Mouse (Mus musculus) stomach, embryonic 14.5 days (tissue): ENCODE measurements around the gene Nxpe3. TPM values are rescaled to one million over a fixed set of nuclear protein-coding genes. Genes with fewer than 3 reads are reported as not detected.

Experiments used
- ATAC-seq: fragments of 200-750 bp; cut with Nextera tagmentation; 2 replicates; pipeline ENCODE4 v1.8.0; 2017; ENCODE audit warnings: low read depth, moderate TSS enrichment; ENCODE audit not compliant: insufficient number of reproducible peaks, insufficient read depth, low FRiP score
- H3K27ac ChIP-seq: fragments of 300-500 bp; sonication (generic); 2 replicates; pipeline ENCODE4 v1.5.1; 2014; ENCODE audit warnings: mild to moderate bottlenecking, low read length, moderate library complexity, mixed read lengths
- H3K27me3 ChIP-seq: fragments of 300-500 bp; sonication (generic); 2 replicates; pipeline ENCODE4 v1.6.1; 2014; ENCODE audit warnings: low read length, control low read depth, mixed read lengths; ENCODE audit not compliant: control insufficient read depth, insufficient read depth
- H3K36me3 ChIP-seq: fragments of 300-500 bp; sonication (generic); 2 replicates; pipeline ENCODE4 v1.6.1; 2014; ENCODE audit warnings: mild to moderate bottlenecking, control low read depth, low read length, moderate library complexity, mixed read lengths; ENCODE audit not compliant: control insufficient read depth, insufficient read depth
- H3K4me1 ChIP-seq: fragments of 300-500 bp; sonication (generic); 2 replicates; pipeline ENCODE4 v1.6.1; 2014; ENCODE audit warnings: low read length, control low read depth, mixed read lengths; ENCODE audit not compliant: control insufficient read depth, insufficient read depth
- H3K4me2 ChIP-seq: fragments of 300-500 bp; sonication (generic); replicated peaks from 2 replicates; pipeline ENCODE4 v1.6.1; 2014; ENCODE audit warnings: low read depth, low read length, control low read depth
- H3K4me3 ChIP-seq: fragments of 300-500 bp; sonication (generic); 2 replicates; pipeline ENCODE4 v1.5.1; 2014; ENCODE audit warnings: low read depth, low read length, control low read depth
- H3K9ac ChIP-seq: fragments of 300-500 bp; sonication (generic); replicated peaks from 2 replicates; pipeline ENCODE4 v1.6.1; 2014; ENCODE audit warnings: low read depth, mild to moderate bottlenecking, control low read depth, low read length, moderate library complexity, mixed read lengths
- H3K9me3 ChIP-seq: fragments of 300-500 bp; sonication (generic); 2 replicates; pipeline ENCODE4 v1.6.1; 2016; ENCODE audit warnings: low read depth, low read length, control low read depth; ENCODE audit not compliant: control insufficient read depth
- WGBS: fragments of 180-500 bp; shearing (Covaris S2); extraction: QIAGEN DNeasy Blood & Tissue Kit; methylation state at CpG from one replicate; pipeline ENCODE4 v1.1.7; 2014; 5-methylcytosine and 5-hydroxymethylcytosine counted together
- polyA plus RNA-seq: library from polyadenylated mRNA; unstranded; fragments of >200 nt; fragmentation: Nextera tagmentation; extraction: Ambion mirVana; gene quantifications from 2 replicates; pipeline ENCODE4 v1.2.1, GENCODE M21; 2014

Gene Nxpe3
- polyA plus RNA-seq, result 0.52 and 0.77 TPM in 2 replicates

- peaks cover 12% of the 10 kb centered on the region; the same call in 1 of the 2 replicates for H3K4me1 ChIP-seq
- under 1% methylated on average over 74 of the region's 74 CpGs for WGBS
- H3K27me3 ChIP-seq, result no peaks in the 10 kb centered on the region
- no peaks in the 10 kb centered on the region for H3K36me3 ChIP-seq
- peak within 1 kb of the TSS; percentile 34; the same call in 1 of the 2 replicates for H3K27ac ChIP-seq
- H3K9ac ChIP-seq, result peak within 1 kb of the TSS; percentile 67
- H3K4me2 ChIP-seq, result peak within 1 kb of the TSS; percentile 73
- no peaks in the 10 kb centered on the region for H3K9me3 ChIP-seq
- ATAC-seq, result peak; percentile 89
- H3K4me3 ChIP-seq, result peak within 1 kb of the TSS; percentile 69
Measured at GRCm38 (mm10) chr16:55894893-55895650, at the start of gene Nxpe3. Gene Nxpe3 (minus strand): TSS chr16:55895285.

GRCm38 (mm10) chr16:55940781-55941180, 45.7 kb upstream of the Nxpe3 start:
- Histone ChIP-seq H3K36me3 (no peaks in the 10 kb centered on the region), H3K27me3 (no peaks in the 10 kb centered on the region), H3K4me2 (no peak overlapping the region), H3K9ac (no peak overlapping the region), H3K27ac (no peak overlapping the region), H3K4me1 (no peaks in the 10 kb centered on the region), H3K9me3 (no peaks in the 10 kb centered on the region), H3K4me3 (no peak overlapping the region)
- 89% methylated on average over 4 of the region's 4 CpGs for WGBS
- ATAC-seq, result no peak

GRCm38 (mm10) chr16:55939703-55940102, 44.6 kb upstream of the Nxpe3 start:
- H3K27me3 ChIP-seq, result no peaks in the 10 kb centered on the region
- no peak overlapping the region for H3K27ac ChIP-seq
- H3K36me3 ChIP-seq, result no peaks in the 10 kb centered on the region
- WGBS, result 86% methylated on average over 6 of the region's 6 CpGs
- H3K9ac ChIP-seq, result no peak overlapping the region
- H3K4me1 ChIP-seq, result no peaks in the 10 kb centered on the region
- peak; percentile 38; the same call in 1 of the 2 replicates for ATAC-seq
- H3K4me3 ChIP-seq, result no peak overlapping the region
- H3K9me3 ChIP-seq, result no peaks in the 10 kb centered on the region
- H3K4me2 ChIP-seq, result no peak overlapping the region

- Histone ChIP-seq H3K27ac (no peak overlapping the region), H3K9me3 (no peaks in the 10 kb centered on the region), H3K4me1 (no peaks in the 10 kb centered on the region), H3K4me3 (no peak overlapping the region), H3K27me3 (no peaks in the 10 kb centered on the region), H3K4me2 (no peak overlapping the region), H3K36me3 (no peaks in the 10 kb centered on the region), H3K9ac (no peak overlapping the region)
- ATAC-seq, result no peak
- 84% methylated on average over 4 of the region's 4 CpGs for WGBS
Measured at GRCm38 (mm10) chr16:55938761-55939160, 43.7 kb upstream of the Nxpe3 start.

GRCm38 (mm10) chr16:55934453-55935037, 39.5 kb upstream of the Nxpe3 start, which contains the start of gene Cep97:
Gene Cep97 (minus strand): TSS chr16:55934855.
- Histone ChIP-seq H3K27ac (peak within 1 kb of the TSS; percentile 55; the same call in 1 of the 2 replicates), H3K4me3 (peak within 1 kb of the TSS; percentile 85), H3K27me3 (no peaks in the 10 kb centered on the region), H3K9ac (peak within 1 kb of the TSS; percentile 61), H3K9me3 (no peaks in the 10 kb centered on the region), H3K4me2 (peak within 1 kb of the TSS; percentile 73), H3K36me3 (no peaks in the 10 kb centered on the region), H3K4me1 (no peaks in the 10 kb centered on the region)
- peak; percentile 99 for ATAC-seq
- under 1% methylated on average over 24 of the region's 24 CpGs for WGBS

GRCm38 (mm10) chr16:55933681-55934343, 38.7 kb upstream of the Nxpe3 start:
- peak overlapping the region; percentile 61 for H3K9ac ChIP-seq
- H3K4me1 ChIP-seq, result no peaks in the 10 kb centered on the region
- H3K27me3 ChIP-seq, result no peaks in the 10 kb centered on the region
- no peaks in the 10 kb centered on the region for H3K36me3 ChIP-seq
- no peaks in the 10 kb centered on the region for H3K9me3 ChIP-seq
- WGBS, result 1% methylated on average over 32 of the region's 32 CpGs
- peak overlapping the region; percentile 73 for H3K4me2 ChIP-seq
- ATAC-seq, result peak; percentile 33; the same call in 1 of the 2 replicates
- H3K4me3 ChIP-seq, result peak overlapping the region; percentile 85
- H3K27ac ChIP-seq, result peak overlapping the region; percentile 55; the same call in 1 of the 2 replicates

- ATAC-seq, result no peak
- Histone ChIP-seq H3K9ac (no peak overlapping the region), H3K9me3 (no peaks in the 10 kb centered on the region), H3K4me2 (no peak overlapping the region), H3K36me3 (peaks cover 3% of the 10 kb centered on the region), H3K27me3 (no peaks in the 10 kb centered on the region), H3K4me3 (no peak overlapping the region), H3K27ac (no peak overlapping the region), H3K4me1 (no peaks in the 10 kb centered on the region)
- WGBS, result 93% methylated on average over 4 of the region's 4 CpGs
Measured at GRCm38 (mm10) chr16:55924010-55924409, 28.9 kb upstream of the Nxpe3 start.

- no peak for ATAC-seq
- H3K27ac ChIP-seq, result no peak overlapping the region
- H3K4me3 ChIP-seq, result no peak overlapping the region
- H3K27me3 ChIP-seq, result no peaks in the 10 kb centered on the region
- H3K36me3 ChIP-seq, result peaks cover 5% of the 10 kb centered on the region
- no peak overlapping the region for H3K9ac ChIP-seq
- H3K9me3 ChIP-seq, result no peaks in the 10 kb centered on the region
- H3K4me1 ChIP-seq, result no peaks in the 10 kb centered on the region
- 90% methylated on average over 10 of the region's 10 CpGs for WGBS
- H3K4me2 ChIP-seq, result no peak overlapping the region
Measured at GRCm38 (mm10) chr16:55922079-55922478, 27.0 kb upstream of the Nxpe3 start.
